Mouse (Mus musculus) lung, embryonic 14.5 days (tissue): Measurements from ENCODE around the gene Gm26741. TPM values are rescaled to one million over a fixed set of nuclear protein-coding genes. Genes with fewer than 3 reads are reported as not detected.

Experiments used
- ATAC-seq: fragments of 200-750 bp; cut with Nextera tagmentation; 2 replicates; pipeline ENCODE4 v1.8.0; 2017; ENCODE audit warnings: mild to moderate bottlenecking, moderate TSS enrichment, moderate library complexity; ENCODE audit not compliant: insufficient read depth
- DNase-seq: peaks from one replicate; pipeline ENCODE4 v3.0.0-alpha.2; 2015
- H3K27ac ChIP-seq: fragments of 300-500 bp; sonication (generic); 2 replicates; pipeline ENCODE4 v1.5.1; 2014; ENCODE audit warnings: low read depth, mild to moderate bottlenecking, moderate library complexity
- H3K27me3 ChIP-seq: fragments of 300-500 bp; sonication (generic); 2 replicates; pipeline ENCODE4 v1.6.1; 2014; ENCODE audit warnings: low read length, control low read depth; ENCODE audit not compliant: insufficient read depth
- H3K36me3 ChIP-seq: fragments of 300-500 bp; sonication (generic); 2 replicates; pipeline ENCODE4 v1.6.1; 2014; ENCODE audit warnings: control low read depth; ENCODE audit not compliant: insufficient read depth
- H3K4me1 ChIP-seq: fragments of 300-500 bp; sonication (generic); 2 replicates; pipeline ENCODE4 v1.6.1; 2014; ENCODE audit warnings: antibody characterized with exemption, control low read depth; ENCODE audit not compliant: insufficient read depth
- H3K4me2 ChIP-seq: fragments of 300-500 bp; sonication (generic); 2 replicates; pipeline ENCODE4 v1.6.1; 2014; ENCODE audit warnings: mild to moderate bottlenecking
- H3K4me3 ChIP-seq: fragments of 300-500 bp; sonication (generic); 2 replicates; pipeline ENCODE4 v1.5.1; 2014; ENCODE audit warnings: low read depth, low read length
- H3K9ac ChIP-seq: fragments of 300-500 bp; sonication (generic); 2 replicates; pipeline ENCODE4 v1.6.1; 2014
- H3K9me3 ChIP-seq: fragments of 300-500 bp; sonication (generic); 2 replicates; pipeline ENCODE4 v1.6.1; 2016; ENCODE audit warnings: low read depth, low read length, control low read depth
- CTCF ChIP-seq: IDR thresholded peaks from 2 replicates; pipeline ENCODE4 v1.5.1; 2016; ENCODE audit warnings: antibody characterized with exemption, low read depth
- WGBS: fragments of 180-500 bp; shearing (Covaris S2); extraction: QIAGEN DNeasy Blood & Tissue Kit; methylation state at CpG from one replicate; pipeline ENCODE4 v1.1.7; 2014; 5-methylcytosine and 5-hydroxymethylcytosine counted together
- polyA plus RNA-seq: library from polyadenylated mRNA; unstranded; fragments of >200 nt; fragmentation: Nextera tagmentation; extraction: Ambion mirVana; gene quantifications from 2 replicates; pipeline ENCODE4 v1.2.1, GENCODE M21; 2014

Gene Gm26741
- polyA plus RNA-seq, 1 experiment from 2014 or later, result not detected

GRCm38 (mm10) chr10:52389438-52389837 is 30.9 kb downstream of the Gm26741 start:
- Histone ChIP-seq H3K36me3 (no peaks in the 10 kb centered on the region), H3K27ac (no peak overlapping the region), H3K4me3 (no peak overlapping the region), H3K4me2 (no peak overlapping the region), H3K4me1 (no peaks in the 10 kb centered on the region), H3K27me3 (no peaks in the 10 kb centered on the region), H3K9me3 (no peaks in the 10 kb centered on the region), H3K9ac (no peak overlapping the region)
- ATAC-seq (no peak), DNase-seq (no peak)
- 75% methylated on average over 3 of the region's 3 CpGs for WGBS
- TF ChIP-seq CTCF, result no peak

- TF ChIP-seq CTCF, result no peak
- H3K27ac ChIP-seq, result no peak overlapping the region
- DNase-seq, result no peak
- 58% methylated on average over 2 of the region's 2 CpGs for WGBS
- H3K4me2 ChIP-seq, result no peak overlapping the region
- H3K9ac ChIP-seq, result no peak overlapping the region
- no peaks in the 10 kb centered on the region for H3K36me3 ChIP-seq
- no peak overlapping the region for H3K4me3 ChIP-seq
- ATAC-seq, result no peak
- no peaks in the 10 kb centered on the region for H3K4me1 ChIP-seq
- H3K9me3 ChIP-seq, result no peaks in the 10 kb centered on the region
- H3K27me3 ChIP-seq, result no peaks in the 10 kb centered on the region
Measured at GRCm38 (mm10) chr10:52391208-52391607, 32.6 kb downstream of the Gm26741 start.

DNA sequence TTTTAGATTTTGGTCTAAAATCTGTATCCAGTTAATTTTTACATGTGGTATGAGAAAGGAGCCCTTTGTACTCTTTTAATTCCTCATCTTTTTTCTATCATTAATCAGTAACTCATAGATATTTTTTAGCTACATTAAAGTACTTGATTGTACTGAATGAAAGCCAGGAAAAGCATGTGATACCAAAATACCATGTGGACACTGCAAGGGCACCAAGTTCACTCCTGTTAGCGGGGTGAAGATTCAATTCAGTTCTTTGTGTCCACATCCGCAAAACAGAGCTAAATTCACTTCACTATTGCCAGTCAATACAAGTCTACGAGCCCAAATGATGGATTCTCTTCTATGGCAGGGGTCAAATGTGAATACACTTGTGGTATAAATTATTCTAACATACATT is 38.1 kb downstream of the Gm26741 start:
- no peak for DNase-seq
- H3K4me2 ChIP-seq, result no peak overlapping the region
- H3K9me3 ChIP-seq, result no peaks in the 10 kb centered on the region
- ATAC-seq, result no peak
- H3K4me3 ChIP-seq, result no peak overlapping the region
- H3K4me1 ChIP-seq, result no peaks in the 10 kb centered on the region
- no peak overlapping the region for H3K9ac ChIP-seq
- H3K36me3 ChIP-seq, result no peaks in the 10 kb centered on the region
- H3K27ac ChIP-seq, result no peak overlapping the region
- 82% methylated on average over 3 of the region's 3 CpGs for WGBS
- TF ChIP-seq CTCF, result no peak
- no peaks in the 10 kb centered on the region for H3K27me3 ChIP-seq

DNA sequence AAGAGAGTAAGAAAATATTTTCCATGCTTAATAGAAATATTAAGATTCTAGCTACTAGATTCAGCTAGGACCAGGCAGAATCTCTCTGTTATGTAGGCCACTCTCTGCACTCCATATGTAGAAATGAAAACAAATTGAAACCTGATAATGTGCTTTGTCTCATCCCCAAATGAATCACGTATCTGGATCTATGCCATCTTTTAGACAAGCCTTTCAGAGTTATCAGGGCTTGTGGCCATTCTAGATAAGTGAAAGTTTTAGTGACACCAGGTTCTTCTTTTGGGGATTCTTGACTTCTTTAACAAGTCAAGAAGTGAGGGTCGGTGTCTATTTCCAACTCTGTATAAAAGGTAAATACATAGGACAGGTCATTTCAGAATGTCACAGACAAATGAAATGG is 40.1 kb downstream of the Gm26741 start:
- Histone ChIP-seq H3K4me3 (no peak overlapping the region), H3K27me3 (no peaks in the 10 kb centered on the region), H3K9ac (no peak overlapping the region), H3K4me1 (no peaks in the 10 kb centered on the region), H3K4me2 (no peak overlapping the region), H3K27ac (no peak overlapping the region), H3K9me3 (no peaks in the 10 kb centered on the region), H3K36me3 (no peaks in the 10 kb centered on the region)
- DNase-seq (no peak), ATAC-seq (no peak)
- 66% methylated on average over 2 of the region's 2 CpGs for WGBS
- TF ChIP-seq CTCF, result no peak

DNA sequence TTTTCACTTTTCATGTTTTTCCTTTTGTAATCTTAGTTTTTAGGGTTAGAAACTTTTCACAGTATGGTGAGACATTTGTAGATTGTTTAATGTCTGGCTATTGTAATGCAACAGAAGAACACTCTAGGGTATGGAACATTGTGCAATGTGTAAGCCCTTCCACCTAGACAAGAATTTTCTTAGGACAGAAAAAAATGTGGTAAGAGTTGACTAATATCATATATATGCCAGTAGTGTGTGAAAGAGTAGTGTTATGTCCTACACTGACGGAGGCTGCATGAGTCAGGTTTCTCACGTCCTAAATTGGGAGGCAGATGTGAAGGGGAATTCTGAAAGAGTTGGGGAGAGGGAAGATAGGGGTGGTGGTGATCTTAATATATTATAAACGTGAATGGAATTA is 41.2 kb downstream of the Gm26741 start:
- Histone ChIP-seq H3K27ac (no peak overlapping the region), H3K4me3 (no peak overlapping the region), H3K36me3 (no peaks in the 10 kb centered on the region), H3K9ac (no peak overlapping the region), H3K4me2 (no peak overlapping the region), H3K4me1 (no peaks in the 10 kb centered on the region), H3K9me3 (no peaks in the 10 kb centered on the region), H3K27me3 (no peaks in the 10 kb centered on the region)
- no peak for DNase-seq
- 56% methylated on average over 3 of the region's 3 CpGs for WGBS
- no peak for ATAC-seq
- no peak for TF ChIP-seq CTCF

DNA sequence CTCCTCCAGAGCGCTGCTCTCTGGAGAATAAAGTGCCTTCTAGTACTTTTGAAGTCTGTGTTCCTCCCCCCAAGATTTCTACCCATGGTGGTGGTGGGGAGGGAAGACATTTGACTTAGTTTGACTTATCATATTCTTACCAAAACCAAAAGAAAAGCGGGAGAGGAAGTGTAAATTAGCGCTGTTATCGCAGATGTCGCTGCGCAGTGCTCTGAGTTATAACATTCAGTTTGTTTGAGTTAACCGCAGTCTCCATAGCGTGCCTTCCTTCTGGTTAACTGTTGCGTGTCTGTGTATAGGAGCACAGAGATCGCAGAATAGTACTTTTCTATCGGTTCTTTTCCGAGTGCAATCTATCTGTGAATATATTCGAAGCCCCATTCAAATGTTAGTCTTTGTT is 46.6 kb downstream of the Gm26741 start:
- no peak for ATAC-seq
- WGBS, result 80% methylated on average over 13 of the region's 13 CpGs
- Histone ChIP-seq H3K4me2 (no peak overlapping the region), H3K27ac (no peak overlapping the region), H3K9me3 (no peaks in the 10 kb centered on the region), H3K9ac (no peak overlapping the region), H3K36me3 (no peaks in the 10 kb centered on the region), H3K4me1 (no peaks in the 10 kb centered on the region), H3K4me3 (no peak overlapping the region), H3K27me3 (no peaks in the 10 kb centered on the region)
- no peak for DNase-seq
- TF ChIP-seq CTCF, result no peak

- no peaks in the 10 kb centered on the region for H3K36me3 ChIP-seq
- WGBS, result 88% methylated on average over 2 of the region's 2 CpGs
Measured at GRCm38 (mm10) chr10:52407526-52407925, 49.0 kb downstream of the Gm26741 start.

More at GRCm38 (mm10) chr10:52407526-52407925, 49.0 kb downstream of the Gm26741 start:
- Histone ChIP-seq H3K4me3 (no peak overlapping the region), H3K9ac (no peak overlapping the region), H3K27me3 (no peaks in the 10 kb centered on the region), H3K4me1 (no peaks in the 10 kb centered on the region), H3K4me2 (no peak overlapping the region), H3K27ac (no peak overlapping the region), H3K9me3 (no peaks in the 10 kb centered on the region)
- DNase-seq (no peak), ATAC-seq (no peak)
- TF ChIP-seq CTCF, result no peak

Other genes starting within 250 kb of the Gm26741 start
- gene Ros1, start 163.5 kb upstream of the Gm26741 start, polyA plus RNA-seq, result 0.07 TPM in 2 replicates
- 23.4 and 24.5 TPM in 2 replicates for gene Dcbld1, start 125.1 kb upstream of the Gm26741 start, polyA plus RNA-seq
- gene Gopc, start 23.4 kb downstream of the Gm26741 start, polyA plus RNA-seq, result 19.5 and 22.6 TPM in 2 replicates
- gene Nepn, start 30.2 kb downstream of the Gm26741 start, polyA plus RNA-seq, result not detected in 2 replicates
- 11.6 and 13.1 TPM in 2 replicates for gene Nus1, start 58.8 kb downstream of the Gm26741 start, polyA plus RNA-seq